Mouse (Mus musculus): ENCODE measurements at regions not wholly inside any gene's neighbourhood (a gene's known extent, or its start where the extent isn't known, plus 50 kb on each side); places are given as distances from the start of the nearest gene placed in this dataset.

- DNase-seq, result no peak
- TF ChIP-seq CTCF (IDR thresholded peaks at IDR 0.05; ENCODE audit: insufficient read depth, low read length) (no peak), POLR2A (IDR thresholded peaks at IDR 0.05; ENCODE audit: borderline replicate concordance, extremely low read depth, low read depth, low read length) (no peak)
- no peak overlapping the region for H3K4me3 ChIP-seq (replicated peaks; ENCODE audit: extremely low read depth, low read depth, low read length)
- H3K4me1 ChIP-seq (ENCODE audit: control insufficient read depth, insufficient read depth, low read length), result no peaks in the 10 kb centered on the region
These were observed 129.5 kb downstream of the Cmpk2 start for GRCm38 (mm10) chr12:26598501-26598900.

DNA sequence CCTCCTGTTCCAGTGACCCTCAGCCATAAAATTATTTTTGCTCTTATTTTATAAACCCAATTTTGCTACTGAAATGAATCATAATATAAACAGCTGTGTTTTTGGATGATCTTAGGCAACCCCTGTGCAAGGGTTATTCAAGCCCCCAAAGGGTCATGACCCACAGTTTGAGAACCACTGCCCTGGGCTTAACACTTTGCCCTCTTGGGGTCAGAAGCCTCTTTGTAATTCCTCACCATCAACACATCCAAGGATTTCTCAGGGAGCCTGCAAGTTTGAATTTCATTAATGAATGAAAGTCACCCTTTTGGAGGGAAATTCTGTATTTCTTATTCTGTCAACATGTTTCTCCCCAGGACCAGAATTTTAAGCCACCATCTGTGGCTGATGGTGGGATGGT, 123.1 kb downstream of the Cmpk2 start:
- no peaks in the 10 kb centered on the region for H3K4me1 ChIP-seq (ENCODE audit: control insufficient read depth, insufficient read depth, low read length)
- TF ChIP-seq POLR2A (IDR thresholded peaks at IDR 0.05; ENCODE audit: borderline replicate concordance, extremely low read depth, low read depth, low read length), result no peak
- no peak for TF ChIP-seq CTCF (IDR thresholded peaks at IDR 0.05; ENCODE audit: insufficient read depth, low read length)
- no peak for DNase-seq
- H3K4me3 ChIP-seq (replicated peaks; ENCODE audit: extremely low read depth, low read depth, low read length), result no peak overlapping the region

GRCm38 (mm10) chr12:26589091-26589490, 120.1 kb downstream of the Cmpk2 start:
- Histone ChIP-seq H3K4me1 (ENCODE audit: control insufficient read depth, insufficient read depth, low read length) (no peaks in the 10 kb centered on the region), H3K4me3 (replicated peaks; ENCODE audit: extremely low read depth, low read depth, low read length) (no peak overlapping the region)
- no peak for DNase-seq
- TF ChIP-seq POLR2A (IDR thresholded peaks at IDR 0.05; ENCODE audit: borderline replicate concordance, extremely low read depth, low read depth, low read length), result no peak
- no peak for TF ChIP-seq CTCF (IDR thresholded peaks at IDR 0.05; ENCODE audit: insufficient read depth, low read length)

- no peaks in the 10 kb centered on the region for H3K4me1 ChIP-seq (ENCODE audit: control insufficient read depth, insufficient read depth, low read length)
- 88% methylated on average over 6 of the region's 6 CpGs for WGBS
- no peak overlapping the region for H3K4me3 ChIP-seq (replicated peaks; ENCODE audit: extremely low read depth, low read depth, low read length)
- no peak for DNase-seq
- TF ChIP-seq POLR2A (IDR thresholded peaks at IDR 0.05; ENCODE audit: borderline replicate concordance, extremely low read depth, low read depth, low read length) (no peak), CTCF (IDR thresholded peaks at IDR 0.05; ENCODE audit: insufficient read depth, low read length) (no peak)
These were observed 108.4 kb downstream of the Cmpk2 start for GRCm38 (mm10) chr12:26577438-26577837.

- Histone ChIP-seq H3K4me3 (replicated peaks; ENCODE audit: extremely low read depth, low read depth, low read length) (no peak overlapping the region), H3K4me1 (ENCODE audit: control insufficient read depth, insufficient read depth, low read length) (no peaks in the 10 kb centered on the region)
- no peak for TF ChIP-seq POLR2A (IDR thresholded peaks at IDR 0.05; ENCODE audit: borderline replicate concordance, extremely low read depth, low read depth, low read length)
- TF ChIP-seq CTCF (IDR thresholded peaks at IDR 0.05; ENCODE audit: insufficient read depth, low read length), result no peak
- WGBS, result 67% methylated on average over 7 of the region's 7 CpGs
- no peak for DNase-seq
These were observed 102.6 kb downstream of the Cmpk2 start for GRCm38 (mm10) chr12:26571602-26572001.

DNA sequence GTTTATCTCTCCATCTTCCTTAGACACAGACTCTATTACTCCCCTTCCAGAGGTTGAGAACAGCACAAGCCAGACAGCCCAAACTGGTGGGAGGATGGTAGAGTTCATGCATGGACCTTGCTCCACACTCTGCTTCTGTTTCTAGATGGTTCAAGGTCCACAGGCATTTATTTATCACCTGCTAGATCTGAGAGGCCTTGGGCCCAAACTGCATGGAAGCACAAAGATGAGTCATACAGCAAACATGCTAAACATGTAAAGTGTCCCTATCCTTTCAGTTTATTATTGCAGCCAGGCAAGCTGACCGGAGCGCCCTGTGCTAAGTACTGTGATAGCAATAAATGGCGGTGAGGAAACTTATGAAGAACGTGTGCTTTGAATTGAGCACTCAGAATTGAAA, 98.4 kb downstream of the Cmpk2 start:
- 75% methylated on average over 4 of the region's 4 CpGs for WGBS
- Histone ChIP-seq H3K4me1 (ENCODE audit: control insufficient read depth, insufficient read depth, low read length) (no peaks in the 10 kb centered on the region), H3K4me3 (replicated peaks; ENCODE audit: extremely low read depth, low read depth, low read length) (no peak overlapping the region)
- no peak for DNase-seq
- TF ChIP-seq POLR2A (IDR thresholded peaks at IDR 0.05; ENCODE audit: borderline replicate concordance, extremely low read depth, low read depth, low read length) (no peak), CTCF (IDR thresholded peaks at IDR 0.05; ENCODE audit: insufficient read depth, low read length) (no peak)

- TF ChIP-seq POLR2A (IDR thresholded peaks at IDR 0.05; ENCODE audit: borderline replicate concordance, extremely low read depth, low read depth, low read length) (no peak), CTCF (IDR thresholded peaks at IDR 0.05; ENCODE audit: insufficient read depth, low read length) (no peak)
- 81% methylated on average over 6 of the region's 6 CpGs for WGBS
- no peaks in the 10 kb centered on the region for H3K4me1 ChIP-seq (ENCODE audit: control insufficient read depth, insufficient read depth, low read length)
- no peak overlapping the region for H3K4me3 ChIP-seq (replicated peaks; ENCODE audit: extremely low read depth, low read depth, low read length)
- no peak for DNase-seq
These were observed 93.9 kb downstream of the Cmpk2 start for GRCm38 (mm10) chr12:26562858-26563257.

GRCm38 (mm10) chr12:26559560-26559959, 90.6 kb downstream of the Cmpk2 start:
- no peak for DNase-seq
- Histone ChIP-seq H3K4me3 (replicated peaks; ENCODE audit: extremely low read depth, low read depth, low read length) (no peak overlapping the region), H3K4me1 (ENCODE audit: control insufficient read depth, insufficient read depth, low read length) (no peaks in the 10 kb centered on the region)
- 75% methylated on average over 3 of the region's 3 CpGs for WGBS
- TF ChIP-seq POLR2A (IDR thresholded peaks at IDR 0.05; ENCODE audit: borderline replicate concordance, extremely low read depth, low read depth, low read length) (no peak), CTCF (IDR thresholded peaks at IDR 0.05; ENCODE audit: insufficient read depth, low read length) (no peak)

DNA sequence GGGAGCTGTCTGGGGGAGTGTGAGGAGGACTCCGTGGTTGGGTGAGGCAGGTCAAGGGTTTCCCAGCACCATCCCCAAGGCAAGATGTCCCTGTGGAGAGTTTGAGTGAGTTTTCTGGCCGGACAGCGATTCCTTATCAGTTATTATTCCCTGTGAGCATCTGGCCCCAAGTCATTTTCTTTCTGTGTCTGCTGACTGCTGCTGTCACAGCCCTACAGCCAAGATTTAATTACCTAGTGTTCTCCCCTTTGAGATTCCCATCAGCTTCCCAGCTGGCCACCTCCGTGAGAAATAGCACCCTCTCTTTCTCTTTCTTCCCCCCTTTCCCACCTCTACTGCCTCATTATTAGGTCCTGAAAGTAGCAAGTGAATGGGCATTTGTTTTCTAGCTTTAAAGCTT, 88.4 kb downstream of the Cmpk2 start:
- WGBS, result 9% methylated on average over 4 of the region's 4 CpGs
- TF ChIP-seq CTCF (IDR thresholded peaks at IDR 0.05; ENCODE audit: insufficient read depth, low read length), result no peak
- TF ChIP-seq POLR2A (IDR thresholded peaks at IDR 0.05; ENCODE audit: borderline replicate concordance, extremely low read depth, low read depth, low read length), result no peak
- Histone ChIP-seq H3K4me3 (replicated peaks; ENCODE audit: extremely low read depth, low read depth, low read length) (no peak overlapping the region), H3K4me1 (ENCODE audit: control insufficient read depth, insufficient read depth, low read length) (no peaks in the 10 kb centered on the region)
- no peak for DNase-seq

- DNase-seq, result no peak
- H3K4me3 ChIP-seq (replicated peaks; ENCODE audit: extremely low read depth, low read depth, low read length), result no peak overlapping the region
- 63% methylated on average over 10 of the region's 10 CpGs for WGBS
- TF ChIP-seq CTCF (IDR thresholded peaks at IDR 0.05; ENCODE audit: insufficient read depth, low read length) (no peak), POLR2A (IDR thresholded peaks at IDR 0.05; ENCODE audit: borderline replicate concordance, extremely low read depth, low read depth, low read length) (no peak)
- H3K4me1 ChIP-seq (ENCODE audit: control insufficient read depth, insufficient read depth, low read length), result no peaks in the 10 kb centered on the region; the same call in 1 of the 2 replicates
These were observed 82.3 kb downstream of the Cmpk2 start for GRCm38 (mm10) chr12:26551168-26551926.

Data from lung, adult 2 months (tissue).